Mouse (Mus musculus) forelimb bud, embryonic 11.5 days (tissue): ENCODE measurements around the gene Foxf2.
A peak's percentile ranks its signal among the peaks of the same experiment; 100 is the strongest.

Experiments
- DNase-seq: peaks from one replicate; pipeline ENCODE4 v3.0.0-alpha.2; 2012; ENCODE audit warnings: low read depth, low spot score

Gene Foxf2

GRCm38 (mm10) chr13:31625333-31626101, at the start of gene Foxf2:
TSS of gene Foxf2 (plus strand) at chr13:31625816.
- DNase-seq = no peak

GRCm38 (mm10) chr13:31576696-31577095, 48.9 kb upstream of the Foxf2 start:
- no peak for DNase-seq

GRCm38 (mm10) chr13:31577576-31577975, 48.0 kb upstream of the Foxf2 start:
- no peak for DNase-seq

- no peak for DNase-seq
These were observed 47.2 kb upstream of the Foxf2 start for GRCm38 (mm10) chr13:31578389-31578788.

GRCm38 (mm10) chr13:31579866-31580265, 45.8 kb upstream of the Foxf2 start:
- DNase-seq = no peak

- no peak for DNase-seq
These were observed 38.3 kb upstream of the Foxf2 start for GRCm38 (mm10) chr13:31587341-31587740.

- no peak for DNase-seq
These were observed 26.0 kb upstream of the Foxf2 start for GRCm38 (mm10) chr13:31599576-31599975.

- DNase-seq = no peak
These were observed 21.7 kb upstream of the Foxf2 start for GRCm38 (mm10) chr13:31603964-31604363.

GRCm38 (mm10) chr13:31614724-31615465, 10.7 kb upstream of the Foxf2 start:
- DNase-seq = no peak

GRCm38 (mm10) chr13:31615561-31616165, 10.0 kb upstream of the Foxf2 start:
- DNase-seq = peak; percentile 11

- DNase-seq = no peak
These were observed 7.6 kb upstream of the Foxf2 start for GRCm38 (mm10) chr13:31618001-31618400.

GRCm38 (mm10) chr13:31618416-31618815, 7.2 kb upstream of the Foxf2 start:
- DNase-seq = peak; percentile 60

GRCm38 (mm10) chr13:31618919-31619655, 6.5 kb upstream of the Foxf2 start:
- DNase-seq = no peak

GRCm38 (mm10) chr13:31619826-31620498, 5.7 kb upstream of the Foxf2 start:
- DNase-seq = no peak

- DNase-seq = no peak
These were observed 5.1 kb upstream of the Foxf2 start for GRCm38 (mm10) chr13:31620499-31620847.

- DNase-seq = no peak
These were observed 4.7 kb upstream of the Foxf2 start for GRCm38 (mm10) chr13:31620937-31621336.

GRCm38 (mm10) chr13:31621741-31622140, 3.9 kb upstream of the Foxf2 start:
- no peak for DNase-seq

- DNase-seq = no peak
These were observed 3.2 kb upstream of the Foxf2 start for GRCm38 (mm10) chr13:31622371-31622770.

GRCm38 (mm10) chr13:31623291-31623690, 2.3 kb upstream of the Foxf2 start:
- DNase-seq = no peak

GRCm38 (mm10) chr13:31623906-31624860, 1.4 kb upstream of the Foxf2 start:
- no peak for DNase-seq
